Mouse (Mus musculus): ENCODE measurements around the gene Yif1a. TPM values are rescaled to one million over a fixed set of nuclear protein-coding genes. Genes with fewer than 3 reads are reported as not detected.

Gene Yif1a
- polyA plus RNA-seq (2015; fragmentation: Nextera tagmentation; extraction: Ambion mirVana) = 60.7 and 65.8 TPM in 2 replicates

DNA sequence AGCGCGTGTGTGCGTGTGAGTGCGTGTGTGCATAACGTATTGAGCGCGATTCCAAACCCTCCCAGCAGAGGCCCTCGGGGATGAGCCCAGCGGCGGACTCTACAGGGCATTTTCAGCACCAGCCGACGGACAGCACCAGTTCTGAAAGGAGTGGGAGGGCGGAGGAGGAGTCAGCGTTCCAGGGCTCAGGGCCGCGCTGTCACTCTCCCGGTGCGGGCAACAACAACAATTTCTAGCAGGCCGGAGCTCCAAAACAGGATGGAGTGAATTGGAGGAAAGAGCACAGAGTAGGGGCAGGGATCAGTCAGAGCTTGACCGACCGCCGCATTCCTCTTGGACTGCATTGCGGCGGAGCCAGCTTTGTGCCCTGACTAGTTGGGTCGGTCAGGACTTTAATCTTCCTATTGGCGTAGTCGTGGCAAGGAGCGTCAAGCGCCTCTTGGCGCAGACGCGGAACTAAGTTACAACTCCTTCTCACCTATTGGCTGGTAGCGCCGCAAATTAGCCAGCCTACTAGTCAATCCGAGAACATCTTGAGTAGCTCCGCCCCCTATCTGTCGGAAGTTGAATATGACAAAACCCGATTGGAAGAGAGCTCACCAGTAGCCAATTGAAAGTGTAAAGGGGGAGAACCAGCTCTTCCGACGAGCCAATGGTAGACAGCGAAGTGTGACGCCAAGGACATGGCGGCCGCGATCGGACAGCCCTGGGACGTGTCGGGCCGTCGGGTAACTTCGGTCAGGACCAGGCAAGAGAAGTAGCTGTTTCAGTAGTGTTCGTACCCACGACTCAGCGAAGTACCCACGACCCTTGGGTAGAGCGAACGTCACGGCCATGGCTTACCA lies at the start of gene Yif1a:
Gene Yif1a (plus strand): TSS at position 655 of the 845 bp plus-strand sequence.
- peak; percentile 95 for ATAC-seq
- Histone ChIP-seq H3K4me2 (ENCODE audit: low read length) (peak within 1 kb of the TSS; percentile 77), H3K4me3 (ENCODE audit: low read length) (peak within 1 kb of the TSS; percentile 63), H3K27ac (ENCODE audit: low read depth, low read length) (peak within 1 kb of the TSS; percentile 86), H3K9me3 (ENCODE audit: control insufficient read depth, low read length) (no peaks in the 10 kb centered on the region), H3K4me1 (ENCODE audit: control insufficient read depth, insufficient read depth, low read depth, low read length) (peaks cover 16% of the 10 kb centered on the region), H3K36me3 (ENCODE audit: control insufficient read depth, insufficient read depth, low read length) (peaks cover 22% of the 10 kb centered on the region), H3K9ac (ENCODE audit: low read depth, low read length) (peak within 1 kb of the TSS; percentile 71), H3K27me3 (replicated peaks; ENCODE audit: control insufficient read depth, insufficient read depth, low read length) (peaks cover 12% of the 10 kb centered on the region)
- under 1% methylated on average over 56 of the region's 58 CpGs for WGBS

DNA sequence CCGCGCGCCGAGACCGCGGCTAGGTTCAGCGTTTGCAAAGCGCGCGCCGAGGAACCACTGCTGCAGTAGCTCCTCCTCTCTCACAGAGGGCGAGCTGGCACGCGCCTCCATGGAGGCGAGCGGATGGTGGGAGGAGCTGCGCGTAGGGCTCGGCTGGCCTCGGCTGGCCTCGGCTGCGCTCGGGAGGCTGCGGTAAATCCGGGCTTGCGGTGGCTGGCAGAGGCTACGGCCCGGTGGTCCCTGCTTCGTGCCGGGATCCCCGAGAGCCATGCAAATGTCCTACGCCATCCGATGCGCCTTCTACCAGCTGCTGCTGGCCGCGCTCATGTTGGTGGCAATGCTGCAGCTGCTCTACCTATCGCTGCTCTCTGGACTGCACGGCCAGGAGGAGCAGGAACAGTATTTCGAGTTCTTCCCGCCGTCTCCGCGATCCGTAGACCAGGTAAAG lies 49.6 kb upstream of the Yif1a start, which contains the start of the genes B4gat1 and AC124502.3:
Gene B4gat1 (plus strand): TSS at position 118 of the 448 bp plus-strand sequence.
Gene AC124502.3 (plus strand): TSS at position 183 of the 448 bp plus-strand sequence.
- Histone ChIP-seq H3K4me1 (ENCODE audit: control insufficient read depth, insufficient read depth, low read depth, low read length) (peaks cover 27% of the 10 kb centered on the region), H3K36me3 (ENCODE audit: control insufficient read depth, insufficient read depth, low read length) (no peaks in the 10 kb centered on the region; the same call in 1 of the 2 replicates), H3K9me3 (ENCODE audit: control insufficient read depth, low read length) (no peaks in the 10 kb centered on the region), H3K4me3 (ENCODE audit: low read length) (peak within 1 kb of the TSS; percentile 92), H3K4me2 (ENCODE audit: low read length) (peak within 1 kb of the TSS; percentile 96), H3K27me3 (replicated peaks; ENCODE audit: control insufficient read depth, insufficient read depth, low read length) (no peaks in the 10 kb centered on the region), H3K27ac (ENCODE audit: low read depth, low read length) (peak within 1 kb of the TSS; percentile 87), H3K9ac (ENCODE audit: low read depth, low read length) (peak within 1 kb of the TSS; percentile 88)
- WGBS = 0% methylated on average over 42 of the region's 44 CpGs
- peak; percentile 93 for ATAC-seq

DNA sequence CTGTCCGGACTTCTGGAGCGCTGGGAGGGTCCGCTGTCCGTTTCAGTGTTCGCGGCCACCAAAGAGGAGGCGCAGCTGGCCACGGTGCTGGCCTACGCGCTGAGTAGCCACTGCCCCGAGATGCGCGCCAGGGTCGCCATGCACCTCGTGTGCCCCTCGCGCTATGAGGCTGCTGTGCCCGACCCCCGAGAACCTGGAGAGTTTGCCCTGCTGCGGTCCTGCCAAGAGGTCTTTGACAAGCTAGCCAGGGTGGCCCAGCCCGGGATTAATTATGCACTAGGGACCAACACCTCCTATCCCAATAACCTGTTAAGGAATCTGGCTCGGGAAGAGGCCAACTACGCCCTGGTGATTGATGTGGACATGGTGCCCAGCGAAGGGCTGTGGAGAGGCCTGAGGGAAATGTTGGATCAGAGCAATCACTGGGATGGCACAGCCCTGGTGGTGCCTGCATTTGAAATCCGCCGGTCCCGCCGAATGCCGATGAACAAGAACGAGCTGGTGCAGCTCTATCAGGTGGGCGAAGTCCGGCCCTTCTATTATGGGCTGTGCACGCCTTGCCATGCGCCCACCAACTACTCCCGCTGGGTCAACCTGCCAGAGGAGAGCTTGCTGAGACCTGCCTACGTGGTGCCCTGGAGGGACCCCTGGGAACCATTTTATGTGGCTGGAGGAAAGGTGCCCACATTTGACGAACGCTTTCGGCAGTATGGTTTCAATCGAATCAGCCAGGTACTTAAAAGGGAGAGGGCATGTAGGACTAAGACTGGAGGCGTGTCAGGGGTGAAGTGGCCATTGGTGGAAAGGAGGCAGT lies 48.8 kb upstream of the Yif1a start:
- H3K36me3 ChIP-seq (ENCODE audit: control insufficient read depth, insufficient read depth, low read length) = peaks cover 2% of the 10 kb centered on the region; the same call in 1 of the 2 replicates
- no peaks in the 10 kb centered on the region for H3K27me3 ChIP-seq (replicated peaks; ENCODE audit: control insufficient read depth, insufficient read depth, low read length)
- H3K27ac ChIP-seq (ENCODE audit: low read depth, low read length) = peak overlapping the region; percentile 87
- 12% methylated on average over 41 of the region's 41 CpGs for WGBS
- peak overlapping the region; percentile 88 for H3K9ac ChIP-seq (ENCODE audit: low read depth, low read length)
- no peaks in the 10 kb centered on the region for H3K9me3 ChIP-seq (ENCODE audit: control insufficient read depth, low read length)
- H3K4me3 ChIP-seq (ENCODE audit: low read length) = peak overlapping the region; percentile 92
- ATAC-seq = peak; percentile 6; the same call in 1 of the 2 replicates
- H3K4me2 ChIP-seq (ENCODE audit: low read length) = peak overlapping the region; percentile 96
- H3K4me1 ChIP-seq (ENCODE audit: control insufficient read depth, insufficient read depth, low read depth, low read length) = peaks cover 27% of the 10 kb centered on the region

DNA sequence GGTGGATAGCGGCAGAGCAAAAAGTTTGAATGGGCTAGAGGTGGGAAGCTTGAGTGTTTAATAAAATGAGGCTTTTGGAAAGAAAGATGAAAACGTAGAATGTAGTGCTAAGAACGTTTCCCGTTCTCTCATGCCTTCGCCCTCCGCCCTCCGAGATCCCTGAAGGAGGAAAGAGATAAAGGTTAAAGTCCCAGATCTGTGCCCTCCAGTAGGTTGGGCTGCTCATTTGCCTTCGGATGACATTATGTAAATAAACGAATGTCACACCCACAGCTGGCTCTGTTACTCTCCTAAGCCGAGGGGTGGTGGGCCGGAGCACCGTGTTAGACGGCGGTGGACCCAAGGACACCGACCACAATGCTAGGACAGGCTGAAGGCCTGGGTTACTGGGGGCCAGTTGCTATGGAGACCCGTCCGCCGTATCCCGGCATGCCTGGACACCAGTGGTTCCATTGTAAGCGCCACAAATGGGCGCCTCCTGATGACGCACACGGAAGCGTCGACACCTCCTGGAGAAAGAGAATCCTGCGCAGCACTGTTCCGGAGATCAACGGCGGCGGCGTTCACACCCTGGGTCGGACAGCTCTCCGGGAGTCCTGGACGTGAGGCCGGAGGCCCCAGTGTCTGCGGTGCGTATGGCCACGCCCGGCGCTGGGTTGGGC lies 47.3 kb upstream of the Yif1a start, which contains the start of gene Brms1:
Gene Brms1 (plus strand): TSS at position 493 of the 662 bp plus-strand sequence.
- Histone ChIP-seq H3K9ac (ENCODE audit: low read depth, low read length) (peak within 1 kb of the TSS; percentile 83), H3K9me3 (ENCODE audit: control insufficient read depth, low read length) (no peaks in the 10 kb centered on the region), H3K4me2 (ENCODE audit: low read length) (peak within 1 kb of the TSS; percentile 96), H3K4me1 (ENCODE audit: control insufficient read depth, insufficient read depth, low read depth, low read length) (peaks cover 27% of the 10 kb centered on the region), H3K36me3 (ENCODE audit: control insufficient read depth, insufficient read depth, low read length) (peaks cover 5% of the 10 kb centered on the region; the same call in 1 of the 2 replicates), H3K27me3 (replicated peaks; ENCODE audit: control insufficient read depth, insufficient read depth, low read length) (no peaks in the 10 kb centered on the region), H3K4me3 (ENCODE audit: low read length) (peak within 1 kb of the TSS; percentile 92), H3K27ac (ENCODE audit: low read depth, low read length) (peak within 1 kb of the TSS; percentile 67; the same call in 1 of the 2 replicates)
- ATAC-seq = peak; percentile 67
- WGBS = 7% methylated on average over 40 of the region's 40 CpGs

DNA sequence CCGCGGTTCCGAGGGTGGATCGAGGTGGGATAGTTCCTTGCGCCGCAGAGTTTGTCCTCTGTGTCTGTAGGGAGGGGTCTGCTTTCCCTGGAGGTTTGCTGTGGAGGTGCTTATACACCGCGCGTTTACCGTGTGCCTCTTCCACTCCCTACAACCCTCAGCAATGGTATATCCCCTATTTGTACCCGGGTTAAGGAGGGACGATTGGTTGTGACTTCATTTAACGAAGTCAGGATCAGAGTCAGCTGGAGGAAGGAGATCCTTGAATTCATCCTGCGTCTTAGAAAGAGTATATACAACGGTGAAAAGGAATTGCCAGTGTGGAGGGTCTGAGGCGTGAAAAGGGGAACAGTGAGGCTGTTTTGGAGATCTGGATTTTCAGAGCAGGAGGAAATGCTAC lies 46.8 kb upstream of the Yif1a start:
- no peak overlapping the region for H3K27ac ChIP-seq (ENCODE audit: low read depth, low read length)
- peak overlapping the region; percentile 83 for H3K9ac ChIP-seq (ENCODE audit: low read depth, low read length)
- H3K27me3 ChIP-seq (replicated peaks; ENCODE audit: control insufficient read depth, insufficient read depth, low read length) = no peaks in the 10 kb centered on the region
- peak overlapping the region; percentile 92 for H3K4me3 ChIP-seq (ENCODE audit: low read length)
- peak overlapping the region; percentile 96 for H3K4me2 ChIP-seq (ENCODE audit: low read length)
- H3K36me3 ChIP-seq (ENCODE audit: control insufficient read depth, insufficient read depth, low read length) = peaks cover 9% of the 10 kb centered on the region; the same call in 1 of the 2 replicates
- H3K4me1 ChIP-seq (ENCODE audit: control insufficient read depth, insufficient read depth, low read depth, low read length) = peaks cover 27% of the 10 kb centered on the region
- no peaks in the 10 kb centered on the region for H3K9me3 ChIP-seq (ENCODE audit: control insufficient read depth, low read length)
- ATAC-seq = no peak
- WGBS = 3% methylated on average over 16 of the region's 16 CpGs

DNA sequence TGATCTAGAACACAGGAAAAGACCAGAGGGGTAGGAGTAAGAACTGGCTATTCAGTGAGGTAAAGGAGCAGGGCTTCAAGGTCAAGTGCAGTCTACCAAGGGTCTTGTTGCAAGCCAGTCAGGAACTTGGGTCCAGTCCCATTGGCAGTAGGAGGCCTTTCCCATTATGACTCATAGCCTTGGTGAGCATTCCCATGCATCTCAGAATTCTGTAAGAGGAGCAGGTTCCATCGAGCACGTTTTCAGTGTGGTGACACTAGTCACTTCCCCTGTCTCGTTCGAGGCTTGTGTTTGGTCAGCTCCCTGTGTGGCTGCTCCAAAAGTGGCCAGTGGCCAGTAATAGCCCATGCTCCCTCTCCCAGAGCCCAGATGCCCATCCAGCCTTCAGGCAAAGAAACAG lies 42.8 kb upstream of the Yif1a start:
- Histone ChIP-seq H3K4me1 (ENCODE audit: control insufficient read depth, insufficient read depth, low read depth, low read length) (peaks cover 17% of the 10 kb centered on the region), H3K4me2 (ENCODE audit: low read length) (no peak overlapping the region), H3K9ac (ENCODE audit: low read depth, low read length) (no peak overlapping the region), H3K27ac (ENCODE audit: low read depth, low read length) (no peak overlapping the region), H3K4me3 (ENCODE audit: low read length) (no peak overlapping the region), H3K9me3 (ENCODE audit: control insufficient read depth, low read length) (no peaks in the 10 kb centered on the region), H3K27me3 (replicated peaks; ENCODE audit: control insufficient read depth, insufficient read depth, low read length) (peaks cover 8% of the 10 kb centered on the region; the same call in 1 of the 2 replicates), H3K36me3 (ENCODE audit: control insufficient read depth, insufficient read depth, low read length) (peaks cover 18% of the 10 kb centered on the region)
- WGBS = 85% methylated on average over 4 of the region's 4 CpGs
- no peak for ATAC-seq

DNA sequence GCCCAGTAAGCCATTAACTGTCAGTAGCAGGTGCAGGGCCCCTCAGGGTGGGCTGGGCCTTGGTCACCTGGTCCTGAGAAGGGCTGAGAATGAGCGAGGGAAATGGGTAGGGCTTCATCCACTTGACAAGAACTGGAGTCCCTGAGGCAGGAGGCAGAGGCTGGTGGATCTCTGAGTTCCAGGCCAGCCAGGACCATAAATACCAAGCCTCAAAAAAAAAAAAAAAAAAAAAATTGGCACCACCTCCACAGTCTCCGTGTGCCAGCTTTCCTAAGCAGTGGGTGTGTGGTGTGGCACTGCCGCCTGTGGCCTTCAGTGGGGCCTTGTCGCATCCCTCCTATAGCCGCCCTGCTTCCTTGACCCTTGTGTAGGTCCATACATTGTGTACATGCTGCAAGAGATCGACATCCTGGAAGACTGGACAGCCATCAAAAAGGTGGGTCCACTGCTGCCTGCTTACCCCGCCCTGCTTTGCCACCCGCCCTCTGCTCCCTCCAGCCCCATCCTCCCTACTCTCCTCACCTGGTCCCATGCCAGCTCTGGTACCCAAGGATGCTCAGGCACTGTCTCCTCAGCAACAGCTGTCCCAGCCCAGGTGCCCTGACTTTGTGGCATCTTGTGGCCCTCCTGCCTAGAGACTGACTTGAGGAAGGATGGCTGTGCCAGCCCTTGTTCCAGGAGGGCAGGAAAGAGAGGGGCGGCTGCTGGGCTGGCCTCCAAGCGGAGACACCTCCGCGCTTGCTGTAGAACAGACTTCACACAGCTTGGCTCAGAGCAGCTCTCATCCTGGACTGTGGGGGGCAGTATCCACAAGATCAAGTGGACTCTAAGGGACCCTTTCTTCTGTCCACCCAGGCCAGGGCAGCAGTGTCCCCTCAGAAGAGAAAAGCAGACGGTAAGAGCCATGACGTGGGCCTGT lies 39.9 kb upstream of the Yif1a start:
- 83% methylated on average over 14 of the region's 14 CpGs for WGBS
- H3K9me3 ChIP-seq (ENCODE audit: control insufficient read depth, low read length) = no peaks in the 10 kb centered on the region
- peaks cover 18% of the 10 kb centered on the region for H3K36me3 ChIP-seq (ENCODE audit: control insufficient read depth, insufficient read depth, low read length)

DNA sequence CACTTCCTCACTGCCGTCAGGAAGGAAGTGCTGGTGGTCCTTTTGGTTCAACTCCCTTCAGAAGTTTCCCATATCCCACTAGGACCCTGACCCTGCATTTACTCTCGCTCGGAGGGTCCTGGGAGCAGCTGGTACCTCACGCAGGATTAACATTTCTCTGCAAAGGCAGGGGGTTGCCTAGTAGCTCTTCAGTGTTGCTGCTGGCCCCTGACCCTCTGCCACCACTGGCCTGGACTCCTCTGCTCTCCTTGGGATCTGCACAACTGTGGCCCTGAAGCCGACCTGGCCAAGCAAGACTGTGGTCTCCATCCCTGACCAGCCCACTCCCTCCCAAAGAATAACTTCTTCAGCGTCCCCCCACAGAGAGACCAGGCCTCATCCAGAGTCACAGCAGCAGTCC lies 39.0 kb upstream of the Yif1a start:
- no peaks in the 10 kb centered on the region for H3K9me3 ChIP-seq (ENCODE audit: control insufficient read depth, low read length)
- no peak overlapping the region; the same call in 1 of the 2 replicates for H3K9ac ChIP-seq (ENCODE audit: low read depth, low read length)
- H3K27ac ChIP-seq (ENCODE audit: low read depth, low read length) = no peak overlapping the region
- peaks cover 16% of the 10 kb centered on the region for H3K36me3 ChIP-seq (ENCODE audit: control insufficient read depth, insufficient read depth, low read length)
- H3K4me1 ChIP-seq (ENCODE audit: control insufficient read depth, insufficient read depth, low read depth, low read length) = peaks cover 8% of the 10 kb centered on the region
- no peak overlapping the region for H3K4me3 ChIP-seq (ENCODE audit: low read length)
- no peak overlapping the region for H3K4me2 ChIP-seq (ENCODE audit: low read length)
- peaks cover 33% of the 10 kb centered on the region for H3K27me3 ChIP-seq (replicated peaks; ENCODE audit: control insufficient read depth, insufficient read depth, low read length)
- no peak for ATAC-seq
- WGBS = 83% methylated on average over 6 of the region's 6 CpGs

More for the DNA sequence above, 39.9 kb upstream of the Yif1a start:
- ATAC-seq = no peak
- no peak overlapping the region for H3K9ac ChIP-seq (ENCODE audit: low read depth, low read length)
- no peak overlapping the region for H3K4me3 ChIP-seq (ENCODE audit: low read length)
- no peak overlapping the region for H3K27ac ChIP-seq (ENCODE audit: low read depth, low read length)
- peaks cover 8% of the 10 kb centered on the region for H3K4me1 ChIP-seq (ENCODE audit: control insufficient read depth, insufficient read depth, low read depth, low read length)
- no peak overlapping the region for H3K4me2 ChIP-seq (ENCODE audit: low read length)
- H3K27me3 ChIP-seq (replicated peaks; ENCODE audit: control insufficient read depth, insufficient read depth, low read length) = peaks cover 33% of the 10 kb centered on the region
